Mouse (Mus musculus) forelimb bud, embryonic 11.5 days (tissue): Measurements from ENCODE around the gene Eva1c.

Experiments
- DNase-seq: peaks from one replicate; pipeline ENCODE4 v3.0.0-alpha.2; 2012; ENCODE audit warnings: low read depth, low spot score

The Eva1c gene

GRCm38 (mm10) chr16:90917156-90917555, 90.6 kb downstream of the Eva1c start:
- DNase-seq = no peak

- DNase-seq = no peak
Observed at GRCm38 (mm10) chr16:90921471-90922159, 95.1 kb downstream of the Eva1c start.

GRCm38 (mm10) chr16:90924606-90925370, 98.3 kb downstream of the Eva1c start:
- DNase-seq = no peak

- peak; percentile 50 for DNase-seq
Observed at GRCm38 (mm10) chr16:90925461-90925860, 98.9 kb downstream of the Eva1c start.

GRCm38 (mm10) chr16:90927446-90927845, 100.9 kb downstream of the Eva1c start:
- no peak for DNase-seq

- no peak for DNase-seq
Observed at GRCm38 (mm10) chr16:90933534-90934176, 107.1 kb downstream of the Eva1c start.

DNA sequence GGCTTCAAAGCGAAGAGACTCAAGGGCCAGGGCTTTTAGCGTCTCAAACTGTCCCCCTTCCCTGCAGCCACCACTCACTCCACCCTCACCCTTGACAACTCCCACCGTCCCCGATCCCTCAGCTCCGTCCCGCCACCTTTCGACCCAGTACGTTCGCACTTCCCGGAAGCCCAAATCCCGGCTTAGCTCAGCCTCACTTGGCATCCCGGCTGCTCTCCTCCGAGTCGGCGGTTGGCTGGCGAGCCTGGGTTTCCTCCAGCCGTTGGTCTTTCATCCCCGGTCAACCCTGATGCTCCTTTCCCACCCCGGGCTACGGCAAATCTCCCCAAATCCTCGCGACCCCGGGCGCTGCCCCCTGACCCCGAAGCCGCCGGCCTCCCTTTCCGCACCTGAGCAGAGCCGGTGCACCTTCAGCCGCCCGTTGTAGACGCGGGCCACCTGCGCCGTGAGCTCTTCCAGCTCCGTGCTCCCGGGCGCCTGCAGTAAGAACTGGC, 107.7 kb downstream of the Eva1c start:
- DNase-seq = peak; percentile 44

DNA sequence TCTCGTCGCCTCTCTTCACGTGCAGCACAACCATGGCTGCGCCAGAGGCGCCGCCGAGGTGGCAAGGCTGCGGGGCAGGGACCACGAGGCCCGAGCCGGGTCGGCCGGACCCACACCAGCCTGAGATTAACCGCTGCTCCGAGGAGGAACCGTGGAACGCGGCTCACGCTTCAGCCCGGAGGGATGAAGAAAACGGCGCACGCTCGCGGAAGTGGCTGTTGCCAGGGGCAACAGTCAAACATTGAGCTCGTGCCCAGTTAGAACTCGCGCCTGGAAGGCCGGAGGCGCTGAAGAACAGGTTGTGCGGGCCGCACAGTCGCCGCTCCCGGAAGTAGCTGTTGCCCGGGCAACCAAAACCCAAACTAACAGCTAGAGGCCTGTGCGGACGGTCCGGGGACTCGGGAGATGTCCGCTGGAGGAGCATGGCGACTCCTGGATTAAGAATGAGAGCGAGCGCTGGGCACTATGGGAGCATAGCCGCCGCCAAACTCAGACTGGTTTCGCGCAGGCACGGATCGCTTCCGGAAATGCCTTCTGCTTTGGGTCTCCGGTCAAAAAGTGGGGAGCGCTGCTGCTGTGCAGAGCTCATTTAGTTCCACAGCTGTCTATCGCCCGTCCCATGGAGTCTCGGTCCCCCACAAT, 108.3 kb downstream of the Eva1c start, which contains the start of gene Cfap298:
Gene Cfap298, minus strand, starts transcription at position 428 of the 642 bp plus-strand sequence.
- peak; percentile 98 for DNase-seq

GRCm38 (mm10) chr16:90941246-90941645, 114.7 kb downstream of the Eva1c start:
- no peak for DNase-seq

- no peak for DNase-seq
Observed at GRCm38 (mm10) chr16:90946977-90947376, 120.5 kb downstream of the Eva1c start.

DNA sequence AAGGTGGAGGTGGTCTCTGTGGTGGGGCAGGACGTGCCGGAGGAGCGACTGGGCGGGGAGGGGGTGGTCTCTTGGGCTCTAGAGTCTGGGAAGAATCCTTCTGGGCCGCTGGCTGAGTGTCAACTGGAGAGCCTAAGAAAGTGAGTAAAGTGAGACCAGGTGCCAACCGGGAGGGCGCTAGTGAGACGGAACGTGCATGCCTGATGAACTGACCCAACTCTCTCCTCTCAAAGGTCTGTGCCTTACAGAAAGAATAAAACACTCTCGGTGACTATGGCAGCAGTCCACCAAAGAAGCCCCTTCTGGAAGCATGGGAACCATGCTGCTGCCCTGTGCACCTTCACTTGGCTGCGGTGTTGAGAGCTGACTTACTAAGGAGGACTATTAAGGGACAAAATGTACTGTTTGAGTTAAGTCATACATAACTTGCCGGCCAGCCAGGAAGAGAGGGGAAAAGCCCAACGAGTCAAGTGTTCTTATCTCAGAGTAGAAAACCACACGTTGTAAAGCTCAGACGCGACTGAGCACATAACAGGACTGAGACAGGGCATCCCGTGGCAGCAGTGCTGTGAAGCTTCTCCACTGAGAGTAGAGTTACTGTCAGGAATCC, 123.9 kb downstream of the Eva1c start:
- no peak for DNase-seq

- no peak for DNase-seq
Observed at GRCm38 (mm10) chr16:90953147-90953546, 126.6 kb downstream of the Eva1c start.

- no peak for DNase-seq
Observed at GRCm38 (mm10) chr16:90953770-90954169, 127.3 kb downstream of the Eva1c start.
